Mouse (Mus musculus) stomach, postnatal 0 days (tissue): ENCODE results near the gene Dazap1. TPM values are rescaled to one million over a fixed set of nuclear protein-coding genes. Genes with fewer than 3 reads are reported as not detected.

ENCODE experiments used
- ATAC-seq: fragments of 200-750 bp; cut with Nextera tagmentation; 2 replicates; pipeline ENCODE4 v1.8.0; 2017; ENCODE audit not compliant: low FRiP score, low TSS enrichment
- DNase-seq: peaks from one replicate; pipeline ENCODE4 v3.0.0-alpha.2; 2016; ENCODE audit warnings: low spot score
- H3K27ac ChIP-seq: fragments of 300-500 bp; sonication (generic); replicated peaks from 2 replicates; pipeline ENCODE4 v1.5.1; 2014; ENCODE audit warnings: mild to moderate bottlenecking, control low read depth
- H3K27me3 ChIP-seq: fragments of 300-500 bp; sonication (generic); 2 replicates; pipeline ENCODE4 v1.6.1; 2014; ENCODE audit warnings: low read length; ENCODE audit not compliant: control insufficient read depth, insufficient read depth
- H3K36me3 ChIP-seq: fragments of 300-500 bp; sonication (generic); 2 replicates; pipeline ENCODE4 v1.6.1; 2014; ENCODE audit warnings: low read length, mixed read lengths; ENCODE audit not compliant: control insufficient read depth, insufficient read depth
- H3K4me1 ChIP-seq: fragments of 300-500 bp; sonication (generic); replicated peaks from 2 replicates; pipeline ENCODE4 v1.6.1; 2014; ENCODE audit warnings: antibody characterized with exemption; ENCODE audit not compliant: control insufficient read depth, insufficient read depth
- H3K4me2 ChIP-seq: fragments of 300-500 bp; sonication (generic); replicated peaks from 2 replicates; pipeline ENCODE4 v1.6.1; 2014; ENCODE audit warnings: low read depth, mild to moderate bottlenecking, control low read depth, moderate library complexity
- H3K4me3 ChIP-seq: fragments of 300-500 bp; sonication (generic); 2 replicates; pipeline ENCODE4 v1.5.1; 2014; ENCODE audit warnings: low read depth, low read length, control low read depth
- H3K9ac ChIP-seq: fragments of 300-500 bp; sonication (generic); 2 replicates; pipeline ENCODE4 v1.6.1; 2014; ENCODE audit warnings: mild to moderate bottlenecking, low read length, control low read depth, mixed read lengths
- H3K9me3 ChIP-seq: fragments of 300-500 bp; sonication (generic); 2 replicates; pipeline ENCODE4 v1.6.1; 2016; ENCODE audit warnings: low read length; ENCODE audit not compliant: control insufficient read depth
- CTCF ChIP-seq: IDR thresholded peaks from 2 replicates; pipeline ENCODE4 v1.5.1; 2016; ENCODE audit warnings: antibody characterized with exemption, low read depth, mild to moderate bottlenecking, moderate library complexity
- EP300 ChIP-seq: optimal IDR thresholded peaks from 2 replicates; pipeline ENCODE3; 2016; ENCODE audit warnings: antibody characterized with exemption
- WGBS: fragments of 180-500 bp; shearing (Covaris S2); extraction: QIAGEN DNeasy Blood & Tissue Kit; methylation state at CpG from one replicate; pipeline ENCODE4 v1.1.7; 2014; 5-methylcytosine and 5-hydroxymethylcytosine counted together
- polyA plus RNA-seq: library from polyadenylated mRNA; unstranded; fragments of >200 nt; fragmentation: Nextera tagmentation; extraction: Ambion mirVana; gene quantifications from 2 replicates; pipeline ENCODE4 v1.2.1, GENCODE M21; 2015

Gene Dazap1
- polyA plus RNA-seq, 1 experiment from 2014 or later: 27.4 TPM

DNA sequence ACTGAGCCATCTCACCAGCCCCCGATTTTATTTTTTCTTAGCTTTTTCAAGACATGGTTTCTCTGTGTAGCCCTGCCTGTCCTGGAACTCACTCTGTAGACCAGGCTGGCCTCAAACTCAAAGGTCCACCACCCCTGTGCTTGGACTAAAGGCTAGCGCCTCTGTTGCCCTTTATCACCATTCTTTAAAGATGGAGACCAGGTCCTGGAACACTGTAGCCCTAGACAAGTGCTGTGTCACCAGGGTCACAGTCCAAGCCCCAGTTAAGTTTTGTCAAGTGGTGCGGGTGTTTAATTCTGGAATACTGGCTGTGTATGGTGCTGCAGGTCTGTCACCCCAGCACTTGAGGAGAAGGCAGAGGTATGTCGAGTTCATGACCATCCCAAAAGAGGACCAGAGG lies 24.3 kb upstream of the Dazap1 start:
- Histone ChIP-seq H3K4me3 (no peak overlapping the region), H3K27ac (no peak overlapping the region), H3K4me1 (no peaks in the 10 kb centered on the region), H3K36me3 (peaks cover 56% of the 10 kb centered on the region), H3K9ac (no peak overlapping the region), H3K27me3 (no peaks in the 10 kb centered on the region), H3K9me3 (no peaks in the 10 kb centered on the region), H3K4me2 (no peak overlapping the region)
- ATAC-seq (no peak), DNase-seq (no peak)
- WGBS: 94% methylated on average over 4 of the region's 4 CpGs
- TF ChIP-seq EP300: no peak
- no peak for TF ChIP-seq CTCF

DNA sequence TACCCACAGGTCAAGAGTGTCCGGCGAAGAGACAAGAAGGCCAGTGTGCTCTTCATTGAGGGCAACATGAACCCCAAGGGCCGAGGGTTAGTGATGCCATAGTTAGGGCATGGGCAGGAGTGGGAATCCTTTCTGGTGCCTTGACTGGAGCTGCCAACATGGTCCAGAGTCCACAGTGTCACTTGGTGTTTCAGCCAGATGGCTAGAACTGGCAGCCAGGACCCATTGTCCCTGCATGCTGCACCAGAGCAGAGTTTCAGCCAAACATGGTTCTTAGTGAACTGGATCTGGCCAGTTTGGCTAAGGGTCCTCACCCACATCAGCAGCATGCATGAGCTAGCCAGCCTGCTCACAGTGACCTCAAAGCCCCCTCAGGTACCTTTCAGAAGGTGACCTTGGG lies 23.0 kb upstream of the Dazap1 start:
- no peak for DNase-seq
- H3K36me3 ChIP-seq: peaks cover 57% of the 10 kb centered on the region
- no peak overlapping the region for H3K9ac ChIP-seq
- no peak for ATAC-seq
- no peaks in the 10 kb centered on the region for H3K9me3 ChIP-seq
- no peak overlapping the region for H3K27ac ChIP-seq
- WGBS: 85% methylated on average over 3 of the region's 3 CpGs
- H3K4me1 ChIP-seq: no peaks in the 10 kb centered on the region
- H3K4me2 ChIP-seq: no peak overlapping the region
- H3K27me3 ChIP-seq: no peaks in the 10 kb centered on the region
- H3K4me3 ChIP-seq: no peak overlapping the region
- TF ChIP-seq EP300 (no peak), CTCF (no peak)

DNA sequence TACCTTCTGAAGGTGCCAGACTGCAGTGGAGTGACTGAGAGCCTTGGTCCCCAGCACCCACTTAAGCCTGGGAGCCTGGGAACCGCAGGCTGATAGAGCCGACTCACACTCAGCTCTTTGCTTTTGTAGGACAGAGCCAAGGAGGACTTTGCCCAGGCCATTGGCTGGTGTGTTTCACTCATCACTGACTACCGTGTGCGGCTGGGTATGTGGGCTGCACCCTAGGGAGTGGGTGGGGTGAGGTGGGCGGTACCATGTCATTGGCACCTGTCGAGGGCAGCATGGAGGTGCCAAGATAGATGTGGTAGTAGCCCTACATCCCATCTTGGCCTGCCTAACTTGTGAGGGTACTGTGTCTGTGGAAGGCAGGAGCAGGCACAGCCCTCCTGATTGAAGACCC lies 21.5 kb upstream of the Dazap1 start:
- H3K36me3 ChIP-seq: peaks cover 59% of the 10 kb centered on the region
- no peaks in the 10 kb centered on the region for H3K27me3 ChIP-seq
- ATAC-seq: no peak
- no peaks in the 10 kb centered on the region for H3K9me3 ChIP-seq
- no peaks in the 10 kb centered on the region for H3K4me1 ChIP-seq
- no peak overlapping the region for H3K4me3 ChIP-seq
- H3K9ac ChIP-seq: no peak overlapping the region
- no peak for TF ChIP-seq CTCF
- TF ChIP-seq EP300: no peak
- DNase-seq: no peak
- H3K4me2 ChIP-seq: no peak overlapping the region
- H3K27ac ChIP-seq: no peak overlapping the region
- WGBS: 87% methylated on average over 6 of the region's 6 CpGs

DNA sequence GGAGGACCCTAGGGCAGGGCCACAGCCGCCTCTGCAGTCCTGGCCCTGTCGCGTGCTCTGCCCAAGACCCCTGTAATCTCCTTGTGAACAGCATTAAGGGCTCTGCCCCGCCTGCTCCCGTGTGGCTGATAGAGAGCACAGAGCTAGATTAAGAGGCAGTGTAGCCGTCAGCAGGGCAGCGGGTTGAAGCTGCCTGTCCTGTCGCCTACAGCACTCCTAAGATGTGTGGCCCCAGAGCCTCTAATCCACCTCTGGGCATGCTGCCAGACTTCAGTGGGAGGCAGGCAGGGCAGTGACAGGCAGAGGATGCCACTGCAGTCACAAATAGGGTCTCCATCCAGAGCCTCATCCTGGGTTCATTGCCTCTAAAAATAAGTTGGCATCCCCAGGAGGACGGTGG lies 19.2 kb upstream of the Dazap1 start:
- TF ChIP-seq EP300: no peak
- Histone ChIP-seq H3K4me3 (no peak overlapping the region), H3K27me3 (no peaks in the 10 kb centered on the region), H3K36me3 (peaks cover 49% of the 10 kb centered on the region), H3K9me3 (no peaks in the 10 kb centered on the region), H3K4me1 (no peaks in the 10 kb centered on the region), H3K9ac (no peak overlapping the region), H3K4me2 (no peak overlapping the region), H3K27ac (no peak overlapping the region)
- ATAC-seq (no peak), DNase-seq (no peak)
- 59% methylated on average over 9 of the region's 9 CpGs for WGBS

DNA sequence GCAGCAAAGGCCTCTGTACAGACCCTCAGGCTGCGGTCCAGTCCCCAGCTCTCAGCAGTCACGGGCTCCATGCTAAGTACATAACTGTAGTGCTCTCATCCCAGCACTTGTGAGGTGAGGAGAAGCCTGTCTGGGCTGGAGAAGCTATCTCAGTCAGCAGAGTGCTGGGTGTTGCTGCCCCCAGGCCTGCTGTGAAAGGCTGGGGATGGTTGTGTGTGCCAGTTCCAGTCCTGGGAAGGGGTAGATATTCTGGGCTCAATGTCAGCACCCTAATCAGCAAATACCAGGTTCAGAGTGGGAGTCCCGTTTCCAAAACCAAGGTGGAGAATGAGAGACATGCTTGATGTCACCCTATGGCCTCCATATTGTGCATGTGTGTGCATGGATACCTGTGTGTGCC lies 18.7 kb upstream of the Dazap1 start:
- DNase-seq (no peak), ATAC-seq (no peak)
- peaks cover 47% of the 10 kb centered on the region for H3K36me3 ChIP-seq
- 92% methylated on average over 3 of the region's 3 CpGs for WGBS
- no peak overlapping the region for H3K9ac ChIP-seq
- no peak overlapping the region for H3K27ac ChIP-seq
- no peak overlapping the region for H3K4me2 ChIP-seq
- H3K27me3 ChIP-seq: no peaks in the 10 kb centered on the region
- TF ChIP-seq CTCF: no peak
- H3K9me3 ChIP-seq: no peaks in the 10 kb centered on the region
- no peak overlapping the region for H3K4me3 ChIP-seq
- no peaks in the 10 kb centered on the region for H3K4me1 ChIP-seq

DNA sequence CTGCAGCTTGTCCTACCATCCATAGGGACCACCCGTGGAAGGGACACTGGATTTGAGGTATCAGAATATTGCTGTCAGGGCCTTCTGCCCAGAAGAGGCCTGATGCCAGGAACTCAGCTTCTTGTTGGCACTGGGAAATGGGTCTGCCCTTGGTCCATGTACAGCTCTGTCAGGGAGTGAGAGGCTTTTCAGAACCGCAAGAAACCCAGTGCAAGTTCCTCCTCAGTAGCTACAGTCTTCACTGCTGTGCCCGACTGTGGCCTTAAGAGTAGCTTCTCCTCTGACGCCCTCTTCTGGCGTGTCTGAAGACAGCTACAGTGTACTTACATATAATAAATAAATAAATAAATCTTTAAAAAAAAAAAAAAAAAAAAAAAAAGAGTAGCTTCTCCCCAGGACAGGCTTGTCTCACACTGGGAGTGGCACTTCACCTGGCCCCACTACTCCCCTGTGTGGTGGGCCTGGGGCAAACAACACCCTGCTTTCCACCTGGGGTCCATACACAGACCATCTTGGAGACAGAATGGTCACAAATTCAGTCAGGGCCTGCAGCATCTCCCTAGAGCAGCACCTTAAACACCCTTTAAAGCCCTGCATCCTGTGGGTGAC lies 16.4 kb upstream of the Dazap1 start:
- Histone ChIP-seq H3K9ac (no peak overlapping the region), H3K4me2 (no peak overlapping the region), H3K4me3 (no peak overlapping the region), H3K9me3 (no peaks in the 10 kb centered on the region), H3K27me3 (no peaks in the 10 kb centered on the region), H3K27ac (no peak overlapping the region), H3K36me3 (peaks cover 33% of the 10 kb centered on the region), H3K4me1 (no peaks in the 10 kb centered on the region; the same call in 1 of the 2 replicates)
- WGBS: 33% methylated on average over 5 of the region's 5 CpGs
- DNase-seq (peak; percentile 69), ATAC-seq (no peak)
- TF ChIP-seq CTCF: peak; percentile 67
- no peak for TF ChIP-seq EP300
